Mouse (Mus musculus) neutrophil, adult 5-6 weeks (primary cell): Measurements from ENCODE around the gene Onecut1. TPM values are rescaled to one million over a fixed set of nuclear protein-coding genes. Genes with fewer than 3 reads are reported as not detected.

Experiments used
- ATAC-seq: fragments of 151-379, 151-347 bp; 2 replicates; pipeline ENCODE4 v1.8.0; 2017; ENCODE audit warnings: mild to moderate bottlenecking, moderate TSS enrichment; ENCODE audit not compliant: insufficient number of reproducible peaks, poor library complexity, low FRiP score, severe bottlenecking; ENCODE audit errors: extremely low read depth
- total RNA-seq: library from RNA; stranded (forward); fragments of 200-1000 nt; gene quantifications from 2 replicates; pipeline ENCODE4 v1.2.3, GENCODE M21; 2017

The Onecut1 gene
- total RNA-seq, 1 experiment from 2014 or later: 0.12 TPM

DNA sequence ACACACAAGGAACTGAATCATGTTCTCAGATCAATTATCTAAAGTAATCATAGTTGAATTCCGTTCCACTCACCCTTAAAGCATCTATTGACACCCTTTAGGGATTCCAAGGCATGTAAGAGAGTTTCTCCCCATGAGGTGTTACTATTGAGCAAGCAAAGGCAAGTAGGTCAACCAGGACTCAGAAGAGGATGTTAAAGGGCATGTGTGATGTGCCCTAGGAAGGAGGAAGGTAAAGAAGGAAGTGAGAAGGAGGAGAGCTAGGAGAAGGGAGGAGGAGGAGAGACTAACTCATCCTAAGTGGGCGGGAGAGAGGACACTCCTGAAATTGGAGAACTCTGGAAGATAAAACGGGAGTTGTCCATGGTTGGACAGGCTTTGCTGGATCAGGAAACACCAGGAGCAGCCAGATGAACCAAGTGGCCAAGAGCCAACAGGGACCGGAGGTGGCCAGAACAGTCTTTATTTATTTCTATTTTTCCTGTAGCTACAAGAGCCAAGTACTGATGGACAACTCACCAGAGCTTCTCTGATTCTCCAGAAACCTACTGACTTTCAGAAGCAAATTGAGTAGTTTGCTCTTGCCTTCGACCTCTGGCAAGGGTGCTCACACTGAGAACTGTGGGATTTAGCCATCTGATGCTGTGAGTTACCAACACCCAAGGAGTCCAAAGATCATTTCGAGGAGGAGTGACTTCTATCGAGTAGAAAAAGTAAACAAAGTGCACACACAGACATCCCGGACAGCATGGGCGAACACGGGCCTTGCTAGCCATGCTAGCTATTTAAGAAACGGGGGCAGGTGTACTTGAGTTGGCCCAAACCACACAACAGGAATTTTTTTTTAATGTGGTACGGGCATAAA is 77.2 kb downstream of the Onecut1 start:
- no peak for ATAC-seq

Other genes starting within 250 kb of the Onecut1 start
- 86.2 and 101 TPM in 2 replicates for gene Fam214a, start 91.0 kb downstream of the Onecut1 start, total RNA-seq
- gene Arpp19, start 175.7 kb downstream of the Onecut1 start, total RNA-seq: 110 and 123 TPM in 2 replicates
- 177 and 183 TPM in 2 replicates for gene Myo5a, start 209.1 kb downstream of the Onecut1 start, total RNA-seq